Mouse (Mus musculus): Measurements from ENCODE around the gene Slc25a21. TPM values are rescaled to one million over a fixed set of nuclear protein-coding genes. Genes with fewer than 3 reads are reported as not detected.

The Slc25a21 gene
- polyA plus RNA-seq, 1 experiment from 2014 or later, result 40.5 TPM

GRCm38 (mm10) chr12:57159904-57160303 lies 37.4 kb downstream of the Slc25a21 start:
- no peak overlapping the region for H3K4me3 ChIP-seq (ENCODE audit: low read depth, low read length)
- no peak overlapping the region for H3K27ac ChIP-seq (ENCODE audit: low read depth, low read length)
- no peaks in the 10 kb centered on the region for H3K36me3 ChIP-seq (ENCODE audit: control insufficient read depth, insufficient read depth, low read length)
- WGBS, result 70% methylated on average over 6 of the region's 6 CpGs
- ATAC-seq (replicated peaks; ENCODE audit: low FRiP score) (no peak), DNase-seq (ENCODE audit: low spot score) (no peak)
- H3K27me3 ChIP-seq (replicated peaks; ENCODE audit: control insufficient read depth, insufficient read depth, low read length), result no peaks in the 10 kb centered on the region
- H3K9ac ChIP-seq (ENCODE audit: low read depth, low read length), result no peak overlapping the region
- H3K4me2 ChIP-seq, result no peak overlapping the region
- H3K4me1 ChIP-seq (replicated peaks; ENCODE audit: control insufficient read depth, insufficient read depth, low read length), result no peaks in the 10 kb centered on the region
- H3K9me3 ChIP-seq (ENCODE audit: control insufficient read depth, low read length), result no peaks in the 10 kb centered on the region

DNA sequence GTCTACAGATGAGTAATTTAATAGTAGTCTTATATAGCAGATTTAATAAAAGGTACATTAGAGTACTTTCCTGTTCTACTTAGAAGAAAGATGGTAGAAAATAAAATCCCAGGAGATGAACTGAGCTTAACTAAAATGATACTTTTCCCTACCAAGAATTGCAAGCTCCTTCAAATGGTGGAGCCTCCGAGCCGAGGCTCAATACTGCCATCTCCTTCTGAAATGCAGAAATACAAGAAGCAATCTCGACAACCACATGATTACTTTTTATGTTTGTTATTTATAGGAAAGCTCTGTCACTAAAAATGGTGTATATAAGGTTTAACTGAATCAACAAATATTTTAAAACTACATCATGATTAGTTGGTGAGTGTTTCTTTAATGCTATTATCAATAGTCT lies 39.0 kb downstream of the Slc25a21 start:
- DNase-seq (ENCODE audit: low spot score), result no peak
- Histone ChIP-seq H3K9ac (ENCODE audit: low read depth, low read length) (no peak overlapping the region), H3K4me3 (ENCODE audit: low read depth, low read length) (no peak overlapping the region), H3K27ac (ENCODE audit: low read depth, low read length) (no peak overlapping the region), H3K36me3 (ENCODE audit: control insufficient read depth, insufficient read depth, low read length) (no peaks in the 10 kb centered on the region), H3K27me3 (replicated peaks; ENCODE audit: control insufficient read depth, insufficient read depth, low read length) (no peaks in the 10 kb centered on the region), H3K4me1 (replicated peaks; ENCODE audit: control insufficient read depth, insufficient read depth, low read length) (no peaks in the 10 kb centered on the region; the same call in 1 of the 2 replicates), H3K9me3 (ENCODE audit: control insufficient read depth, low read length) (no peaks in the 10 kb centered on the region), H3K4me2 (no peak overlapping the region)
- ATAC-seq (replicated peaks; ENCODE audit: low FRiP score), result no peak
- 61% methylated on average over 3 of the region's 3 CpGs for WGBS

- Histone ChIP-seq H3K4me1 (replicated peaks; ENCODE audit: control insufficient read depth, insufficient read depth, low read length) (no peaks in the 10 kb centered on the region), H3K36me3 (ENCODE audit: control insufficient read depth, insufficient read depth, low read length) (no peaks in the 10 kb centered on the region), H3K9ac (ENCODE audit: low read depth, low read length) (no peak overlapping the region), H3K4me3 (ENCODE audit: low read depth, low read length) (no peak overlapping the region), H3K27me3 (replicated peaks; ENCODE audit: control insufficient read depth, insufficient read depth, low read length) (no peaks in the 10 kb centered on the region), H3K9me3 (ENCODE audit: control insufficient read depth, low read length) (no peaks in the 10 kb centered on the region), H3K27ac (ENCODE audit: low read depth, low read length) (no peak overlapping the region), H3K4me2 (no peak overlapping the region)
- ATAC-seq (replicated peaks; ENCODE audit: low FRiP score) (no peak), DNase-seq (ENCODE audit: low spot score) (no peak)
- WGBS, result 84% methylated on average over 1 of the region's 1 CpGs
These were observed 58.3 kb downstream of the Slc25a21 start for GRCm38 (mm10) chr12:57138937-57139336.

DNA sequence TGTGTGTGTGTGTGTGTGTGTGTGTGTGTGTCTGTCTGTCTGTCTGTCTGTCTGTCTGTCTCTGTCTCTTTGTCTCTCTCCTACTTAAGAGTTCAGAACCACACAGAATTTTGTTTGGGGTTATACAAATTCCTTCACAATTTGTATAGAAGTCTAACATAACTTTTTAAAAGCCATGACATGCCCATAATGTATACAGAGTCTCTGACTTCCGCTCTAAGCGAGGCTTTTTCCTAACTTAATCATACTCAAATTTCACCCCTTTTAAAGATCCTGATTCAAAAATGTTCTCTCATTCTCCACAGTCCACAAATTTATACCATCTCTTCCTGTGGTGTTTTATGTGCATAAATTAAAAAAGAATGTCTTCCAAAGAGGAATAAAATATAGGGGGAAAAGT lies 59.5 kb downstream of the Slc25a21 start:
- no peak for DNase-seq (ENCODE audit: low spot score)
- WGBS, result 85% methylated on average over 2 of the region's 2 CpGs
- no peak for ATAC-seq (replicated peaks; ENCODE audit: low FRiP score)
- no peaks in the 10 kb centered on the region for H3K4me1 ChIP-seq (replicated peaks; ENCODE audit: control insufficient read depth, insufficient read depth, low read length)
- no peak overlapping the region for H3K9ac ChIP-seq (ENCODE audit: low read depth, low read length)
- H3K27ac ChIP-seq (ENCODE audit: low read depth, low read length), result no peak overlapping the region
- no peaks in the 10 kb centered on the region for H3K27me3 ChIP-seq (replicated peaks; ENCODE audit: control insufficient read depth, insufficient read depth, low read length)
- no peaks in the 10 kb centered on the region for H3K9me3 ChIP-seq (ENCODE audit: control insufficient read depth, low read length)
- no peak overlapping the region for H3K4me2 ChIP-seq
- no peaks in the 10 kb centered on the region for H3K36me3 ChIP-seq (ENCODE audit: control insufficient read depth, insufficient read depth, low read length)
- no peak overlapping the region for H3K4me3 ChIP-seq (ENCODE audit: low read depth, low read length)

DNA sequence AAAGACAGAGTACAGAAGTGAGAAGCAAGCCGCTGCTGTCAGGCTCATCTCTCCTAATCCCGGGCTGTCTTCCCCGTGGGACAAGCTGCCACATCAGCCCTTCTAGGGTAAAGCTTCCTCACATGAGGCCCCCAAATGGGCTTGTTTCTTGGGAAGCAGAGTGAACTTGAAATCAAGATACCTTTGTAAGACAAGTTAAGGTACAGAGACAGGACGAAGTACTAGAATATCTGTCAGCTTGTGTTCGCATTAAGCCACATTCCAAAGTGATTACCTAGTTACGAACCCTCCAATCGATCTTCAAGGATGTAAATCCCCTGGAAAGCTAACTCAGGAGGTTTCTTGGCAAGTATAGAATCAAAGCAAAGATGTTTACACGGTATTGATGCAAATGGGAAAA lies 78.7 kb downstream of the Slc25a21 start:
- no peak overlapping the region for H3K9ac ChIP-seq (ENCODE audit: low read depth, low read length)
- H3K27ac ChIP-seq (ENCODE audit: low read depth, low read length), result no peak overlapping the region
- H3K4me3 ChIP-seq (ENCODE audit: low read depth, low read length), result no peak overlapping the region
- H3K9me3 ChIP-seq (ENCODE audit: control insufficient read depth, low read length), result no peaks in the 10 kb centered on the region
- H3K27me3 ChIP-seq (replicated peaks; ENCODE audit: control insufficient read depth, insufficient read depth, low read length), result no peaks in the 10 kb centered on the region
- H3K4me2 ChIP-seq, result no peak overlapping the region
- ATAC-seq (replicated peaks; ENCODE audit: low FRiP score) (no peak), DNase-seq (ENCODE audit: low spot score) (no peak)
- no peaks in the 10 kb centered on the region for H3K4me1 ChIP-seq (replicated peaks; ENCODE audit: control insufficient read depth, insufficient read depth, low read length)
- 55% methylated on average over 8 of the region's 8 CpGs for WGBS
- H3K36me3 ChIP-seq (ENCODE audit: control insufficient read depth, insufficient read depth, low read length), result no peaks in the 10 kb centered on the region

DNA sequence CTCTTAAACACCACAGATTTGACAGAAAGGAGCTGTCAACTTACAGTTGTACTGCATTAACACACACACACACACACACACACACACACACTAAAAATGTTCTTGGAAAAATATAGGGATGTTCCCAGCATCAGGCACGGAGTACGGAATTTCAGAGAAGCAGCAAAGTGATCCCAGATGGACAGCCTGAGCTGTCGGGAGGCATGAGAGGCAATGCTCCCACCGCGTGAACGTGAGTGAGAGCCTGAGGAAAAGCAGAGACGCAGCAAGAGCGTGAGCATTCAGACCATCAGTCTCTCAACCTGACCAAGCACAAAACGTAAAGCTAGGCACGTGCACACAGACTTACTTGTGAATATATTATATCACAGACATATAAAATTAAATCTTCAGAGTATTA lies 81.8 kb downstream of the Slc25a21 start:
- DNase-seq (ENCODE audit: low spot score) (no peak), ATAC-seq (replicated peaks; ENCODE audit: low FRiP score) (no peak)
- Histone ChIP-seq H3K9ac (ENCODE audit: low read depth, low read length) (no peak overlapping the region), H3K4me3 (ENCODE audit: low read depth, low read length) (no peak overlapping the region), H3K4me1 (replicated peaks; ENCODE audit: control insufficient read depth, insufficient read depth, low read length) (no peaks in the 10 kb centered on the region), H3K4me2 (no peak overlapping the region), H3K27me3 (replicated peaks; ENCODE audit: control insufficient read depth, insufficient read depth, low read length) (no peaks in the 10 kb centered on the region), H3K27ac (ENCODE audit: low read depth, low read length) (no peak overlapping the region), H3K36me3 (ENCODE audit: control insufficient read depth, insufficient read depth, low read length) (no peaks in the 10 kb centered on the region), H3K9me3 (ENCODE audit: control insufficient read depth, low read length) (no peaks in the 10 kb centered on the region)
- 72% methylated on average over 10 of the region's 10 CpGs for WGBS

GRCm38 (mm10) chr12:57109363-57109762 lies 87.9 kb downstream of the Slc25a21 start:
- DNase-seq (ENCODE audit: low spot score) (no peak), ATAC-seq (replicated peaks; ENCODE audit: low FRiP score) (no peak)
- Histone ChIP-seq H3K36me3 (ENCODE audit: control insufficient read depth, insufficient read depth, low read length) (no peaks in the 10 kb centered on the region), H3K9ac (ENCODE audit: low read depth, low read length) (no peak overlapping the region), H3K4me3 (ENCODE audit: low read depth, low read length) (no peak overlapping the region), H3K27me3 (replicated peaks; ENCODE audit: control insufficient read depth, insufficient read depth, low read length) (no peaks in the 10 kb centered on the region), H3K4me2 (no peak overlapping the region), H3K4me1 (replicated peaks; ENCODE audit: control insufficient read depth, insufficient read depth, low read length) (no peaks in the 10 kb centered on the region), H3K27ac (ENCODE audit: low read depth, low read length) (no peak overlapping the region), H3K9me3 (ENCODE audit: control insufficient read depth, low read length) (no peaks in the 10 kb centered on the region)
- 90% methylated on average over 4 of the region's 4 CpGs for WGBS

DNA sequence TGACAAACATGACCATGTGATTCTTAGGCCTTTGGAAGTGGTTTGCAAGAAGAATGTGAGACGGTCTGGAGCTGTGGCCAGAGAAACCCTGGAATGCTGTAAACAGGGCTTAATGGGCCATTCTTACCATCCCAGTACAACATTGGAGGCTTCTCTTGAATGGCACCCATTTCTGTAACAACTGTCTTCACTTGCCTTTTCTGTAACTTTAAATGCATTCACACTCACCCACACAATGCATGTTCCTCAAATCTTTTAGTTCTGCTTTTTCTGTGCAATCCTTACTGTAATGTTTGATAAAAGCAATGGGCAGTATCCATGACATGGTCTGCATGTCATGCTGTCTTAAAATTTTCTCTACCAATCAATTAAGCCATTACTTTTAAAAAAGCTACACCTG lies 95.0 kb downstream of the Slc25a21 start:
- no peak overlapping the region for H3K9ac ChIP-seq (ENCODE audit: low read depth, low read length)
- H3K27me3 ChIP-seq (replicated peaks; ENCODE audit: control insufficient read depth, insufficient read depth, low read length), result no peaks in the 10 kb centered on the region
- no peak overlapping the region for H3K4me2 ChIP-seq
- no peak overlapping the region for H3K4me3 ChIP-seq (ENCODE audit: low read depth, low read length)
- no peaks in the 10 kb centered on the region for H3K9me3 ChIP-seq (ENCODE audit: control insufficient read depth, low read length)
- 90% methylated on average over 1 of the region's 1 CpGs for WGBS
- H3K4me1 ChIP-seq (replicated peaks; ENCODE audit: control insufficient read depth, insufficient read depth, low read length), result peaks cover 9% of the 10 kb centered on the region
- DNase-seq (ENCODE audit: low spot score) (no peak), ATAC-seq (replicated peaks; ENCODE audit: low FRiP score) (no peak)
- H3K27ac ChIP-seq (ENCODE audit: low read depth, low read length), result no peak overlapping the region
- no peaks in the 10 kb centered on the region for H3K36me3 ChIP-seq (ENCODE audit: control insufficient read depth, insufficient read depth, low read length)

DNA sequence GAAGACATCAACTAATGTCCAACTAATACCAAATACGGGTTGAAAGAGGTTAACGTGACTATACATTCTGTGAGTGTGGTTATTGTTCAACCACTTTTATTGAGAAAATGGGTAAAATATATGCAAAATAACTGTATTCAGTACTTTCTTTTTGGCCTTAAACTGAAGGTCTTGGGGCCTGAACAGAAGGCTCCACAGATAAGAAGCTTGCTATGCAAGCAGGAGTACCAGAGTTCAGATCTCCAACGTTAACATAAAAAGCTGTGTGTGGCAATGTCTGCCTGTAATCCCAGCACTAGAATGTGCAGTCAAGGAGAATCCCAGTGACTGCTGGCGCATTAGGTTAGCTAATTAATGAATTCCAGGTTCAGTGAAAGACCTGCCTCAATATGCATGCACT lies 96.7 kb downstream of the Slc25a21 start:
- H3K27me3 ChIP-seq (replicated peaks; ENCODE audit: control insufficient read depth, insufficient read depth, low read length), result no peaks in the 10 kb centered on the region
- DNase-seq (ENCODE audit: low spot score) (no peak), ATAC-seq (replicated peaks; ENCODE audit: low FRiP score) (0 out of 2 replicates have a peak, but pooled peaks have one; percentile 51)
- H3K36me3 ChIP-seq (ENCODE audit: control insufficient read depth, insufficient read depth, low read length), result no peaks in the 10 kb centered on the region
- no peaks in the 10 kb centered on the region for H3K9me3 ChIP-seq (ENCODE audit: control insufficient read depth, low read length)
- H3K27ac ChIP-seq (ENCODE audit: low read depth, low read length), result no peak overlapping the region
- peaks cover 9% of the 10 kb centered on the region for H3K4me1 ChIP-seq (replicated peaks; ENCODE audit: control insufficient read depth, insufficient read depth, low read length)
- WGBS, result 75% methylated on average over 4 of the region's 4 CpGs
- H3K9ac ChIP-seq (ENCODE audit: low read depth, low read length), result no peak overlapping the region
- H3K4me3 ChIP-seq (ENCODE audit: low read depth, low read length), result no peak overlapping the region
- no peak overlapping the region for H3K4me2 ChIP-seq

Data from liver, embryonic 11.5 days (tissue).